ENCODE assay signal across 9 mouse cellular contexts in the genomic region with DNA sequence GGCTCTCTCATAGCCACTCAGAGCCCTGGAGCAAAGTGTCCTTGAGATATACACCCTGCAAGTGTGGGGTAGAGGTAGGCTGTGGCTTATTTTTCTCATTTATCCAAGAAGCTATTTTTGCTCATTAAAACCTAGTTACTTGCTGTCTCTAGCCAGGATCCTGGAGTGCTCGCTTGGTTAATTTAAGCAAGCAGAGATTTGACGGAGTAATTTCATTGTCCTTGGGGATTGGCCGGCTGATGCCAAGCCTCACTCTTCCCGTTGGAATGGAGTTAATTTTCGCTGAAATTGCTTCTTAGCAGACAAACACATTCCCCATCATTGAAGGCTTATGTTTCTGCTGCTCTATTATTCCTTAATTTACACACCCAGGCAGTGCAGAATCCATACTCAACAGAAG.
"Had no signal": no experiment of that assay in that cellular context is flagged by ENCODE, and none has a peak within 500 bp of the region (broad histone marks: within the 10 kb centered on the region; RNA-seq: fewer than 3 reads in every experiment).

No protein-coding gene starts in this region.

- H3K27me3 ChIP-seq: limb, embryonic 15.5 days; liver, embryonic 13.5 days had no signal

- H3K9ac ChIP-seq: limb, embryonic 15.5 days; liver, embryonic 13.5 days had no signal

- ATAC-seq: inflammation-experienced regulatory T-cells, adult 6 months; intestine, postnatal 0 days had no signal

- H3K27ac ChIP-seq: limb, embryonic 15.5 days; liver, embryonic 13.5 days had no signal

- H3K36me3 ChIP-seq: limb, embryonic 15.5 days; liver, embryonic 13.5 days had no signal

- H3K4me1 ChIP-seq: limb, embryonic 15.5 days; liver, embryonic 13.5 days had no signal

- DNase-seq: kidney, adult 8-10 months; kidney, postnatal 25 days; liver, embryonic 13.5 days; lung, adult 18-20 months; thymus, adult 18-20 months; thymus, postnatal 14 days had no signal

- H3K4me2 ChIP-seq: limb, embryonic 15.5 days; liver, embryonic 13.5 days had no signal

- H3K9me3 ChIP-seq: limb, embryonic 15.5 days; liver, embryonic 13.5 days had no signal

- H3K4me3 ChIP-seq: limb, embryonic 15.5 days; liver, embryonic 13.5 days had no signal
